Mouse (Mus musculus) R1 (cell line): ENCODE data around the gene Thap11.

Source experiments
- DNase-seq: peaks from one replicate; pipeline ENCODE4 v3.0.0-alpha.2; 2018; ENCODE audit warnings: low read depth, low spot score

Gene Thap11

GRCm38 (mm10) chr8:105900941-105901616 lies 46.1 kb downstream of the Thap11 start:
- DNase-seq: no peak
